Mouse (Mus musculus) heart, embryonic 13.5 days (tissue): ENCODE measurements around the gene Ppia. TPM values are rescaled to one million over a fixed set of nuclear protein-coding genes. Genes with fewer than 3 reads are reported as not detected.
"Not testable (repeated sequence)": the region's sequence is repeated elsewhere in the genome, so short reads cannot be mapped to it uniquely, and the experiment has no call there.

ENCODE experiments used
- ATAC-seq: fragments of 200-750 bp; cut with Nextera tagmentation; 2 replicates; pipeline ENCODE4 v1.8.0; 2017; ENCODE audit warnings: moderate TSS enrichment; ENCODE audit not compliant: insufficient number of reproducible peaks, low FRiP score, low TSS enrichment; ENCODE audit errors: extremely low read depth
- H3K27ac ChIP-seq: fragments of 300-500 bp; sonication (generic); replicated peaks from 2 replicates; pipeline ENCODE4 v1.5.1; 2015; ENCODE audit warnings: moderate library complexity, mild to moderate bottlenecking, inconsistent platforms
- H3K27me3 ChIP-seq: fragments of 300-500 bp; sonication (generic); replicated peaks from 2 replicates; pipeline ENCODE4 v1.6.1; 2015; ENCODE audit warnings: mild to moderate bottlenecking, inconsistent platforms
- H3K36me3 ChIP-seq: fragments of 300-500 bp; sonication (generic); 2 replicates; pipeline ENCODE4 v1.6.1; 2015; ENCODE audit warnings: mild to moderate bottlenecking, inconsistent platforms
- H3K4me1 ChIP-seq: fragments of 300-500 bp; sonication (generic); 2 replicates; pipeline ENCODE4 v1.6.1; 2015; ENCODE audit warnings: inconsistent platforms
- H3K4me2 ChIP-seq: fragments of 300-500 bp; sonication (generic); 2 replicates; pipeline ENCODE4 v1.6.1; 2015; ENCODE audit warnings: inconsistent platforms, mild to moderate bottlenecking, moderate library complexity
- H3K4me3 ChIP-seq: fragments of 300-500 bp; sonication (generic); 2 replicates; pipeline ENCODE4 v1.5.1; 2015; ENCODE audit warnings: moderate library complexity, mild to moderate bottlenecking, inconsistent platforms
- H3K9ac ChIP-seq: fragments of 300-500 bp; sonication (generic); 2 replicates; pipeline ENCODE4 v1.6.1; 2015; ENCODE audit warnings: inconsistent platforms, mild to moderate bottlenecking, moderate library complexity
- H3K9me3 ChIP-seq: fragments of 300-500 bp; sonication (generic); 2 replicates; pipeline ENCODE4 v1.6.1; 2016; ENCODE audit warnings: inconsistent platforms
- WGBS: fragments of 180-500 bp; shearing (Covaris S2); methylation state at CpG from one replicate; pipeline ENCODE4 v1.1.7; 2015; ENCODE audit warnings: mixed read lengths; 5-methylcytosine and 5-hydroxymethylcytosine counted together
- polyA plus RNA-seq: library from polyadenylated mRNA; unstranded; fragments of >200 nt; fragmentation: Nextera tagmentation; extraction: Ambion mirVana; gene quantifications from 2 replicates; pipeline ENCODE4 v1.2.1, GENCODE M21; 2015

The Ppia gene
- polyA plus RNA-seq = 4,195 and 4,594 TPM in 2 replicates

DNA sequence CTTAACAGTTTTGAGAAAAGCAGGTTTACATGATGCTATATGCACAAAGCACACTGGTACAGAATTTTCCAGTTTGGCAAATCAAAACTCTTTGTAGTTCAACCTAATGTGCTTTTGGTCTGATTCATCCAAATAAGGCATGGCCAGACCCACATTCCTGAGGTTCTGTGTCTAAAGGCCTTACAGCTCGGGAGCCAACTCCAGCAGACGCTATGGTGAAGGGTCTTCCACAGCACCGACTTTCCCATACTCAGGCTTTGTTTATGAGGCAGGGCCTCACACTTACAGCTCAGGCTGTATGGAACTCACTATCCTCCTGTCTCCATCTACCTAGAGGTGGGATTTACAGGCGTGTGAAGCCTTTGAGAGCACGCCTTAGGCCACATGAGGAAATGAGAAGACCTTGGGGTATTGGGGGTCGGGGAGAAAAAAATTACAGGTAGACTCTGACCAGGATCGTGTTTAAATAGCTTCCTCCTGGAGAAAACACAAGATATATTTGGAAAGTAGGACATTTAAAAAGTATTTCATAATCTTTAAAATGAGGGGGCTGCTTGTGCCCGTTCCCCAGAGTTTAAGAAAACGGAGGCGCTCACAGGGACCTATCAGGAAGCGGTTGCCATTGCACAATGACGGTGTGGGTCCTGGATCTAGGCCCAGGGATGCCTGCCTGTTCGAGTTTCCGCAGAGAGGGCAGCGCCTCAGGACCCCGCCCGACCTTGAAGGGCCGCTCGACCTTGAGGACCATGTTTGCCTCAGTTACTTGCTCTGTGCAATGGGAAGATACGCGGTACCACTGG is at the start of gene Ppia:
Ppia (plus strand) TSS at position 693 of the 800 bp plus-strand sequence.
- Histone ChIP-seq H3K9ac (peak within 1 kb of the TSS; percentile 98), H3K4me2 (peak within 1 kb of the TSS; percentile 97), H3K4me1 (peaks cover 33% of the 10 kb centered on the region), H3K4me3 (peak within 1 kb of the TSS; percentile 96), H3K27ac (peak within 1 kb of the TSS; percentile 98), H3K36me3 (peaks cover 28% of the 10 kb centered on the region), H3K9me3 (no peaks in the 10 kb centered on the region), H3K27me3 (no peaks in the 10 kb centered on the region)
- ATAC-seq = peak; percentile 20; the same call in 1 of the 2 replicates
- 11% methylated on average over 21 of the region's 21 CpGs for WGBS

DNA sequence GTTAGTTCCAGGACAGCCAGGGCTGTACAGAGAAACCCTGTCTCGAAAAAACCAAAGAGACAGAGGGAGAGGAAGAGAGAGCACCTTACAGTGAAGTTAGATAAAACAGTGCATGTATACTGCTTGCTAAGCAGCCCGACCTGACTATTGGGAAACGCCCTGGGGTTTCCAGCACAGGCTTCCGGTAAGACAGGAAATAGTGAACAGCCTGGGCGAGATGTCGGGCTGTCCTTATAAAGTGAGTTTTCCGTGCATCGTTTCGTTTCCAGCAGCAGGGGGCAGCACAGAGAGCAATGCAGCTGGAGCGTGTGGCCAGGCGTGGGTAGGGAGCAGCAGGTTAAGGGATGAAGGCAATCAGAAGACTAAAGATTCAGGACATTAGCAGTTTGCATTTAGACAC is 49.4 kb upstream of the Ppia start:
- peak; percentile 42; the same call in 1 of the 2 replicates for ATAC-seq
- Histone ChIP-seq H3K4me3 (no peak overlapping the region), H3K4me2 (0 out of 2 replicates have a peak overlapping the region, but pooled peaks have one; percentile 2), H3K9ac (no peak overlapping the region), H3K9me3 (no peaks in the 10 kb centered on the region), H3K27me3 (no peaks in the 10 kb centered on the region), H3K36me3 (no peaks in the 10 kb centered on the region), H3K4me1 (peaks cover 7% of the 10 kb centered on the region; the same call in 1 of the 2 replicates), H3K27ac (no peak overlapping the region)
- WGBS = 17% methylated on average over 11 of the region's 11 CpGs

DNA sequence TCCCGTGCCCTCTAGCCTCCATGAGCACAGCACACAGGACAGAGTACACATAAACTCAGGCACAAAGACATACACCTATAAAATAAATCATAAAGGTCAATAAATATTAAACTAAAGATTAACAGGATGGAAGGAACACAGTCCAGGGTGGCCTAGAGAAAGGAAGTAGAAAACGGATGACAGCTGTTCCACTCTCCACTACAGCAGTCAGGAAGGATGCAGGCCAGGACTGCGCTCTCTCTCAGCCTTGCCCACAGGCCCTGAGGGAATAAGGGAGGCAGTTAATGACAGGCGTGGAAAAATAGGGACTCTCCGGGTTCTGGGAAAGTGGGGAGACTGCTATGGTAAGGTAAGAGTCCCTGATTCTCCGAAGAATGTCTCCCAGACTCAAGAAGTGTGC is 48.8 kb upstream of the Ppia start:
- Histone ChIP-seq H3K9ac (0 out of 2 replicates have a peak overlapping the region, but pooled peaks have one; percentile 19), H3K27ac (peak overlapping the region; percentile 32; the same call in 1 of the 2 replicates), H3K9me3 (no peaks in the 10 kb centered on the region), H3K4me1 (peaks cover 7% of the 10 kb centered on the region; the same call in 1 of the 2 replicates), H3K4me3 (no peak overlapping the region), H3K27me3 (no peaks in the 10 kb centered on the region), H3K4me2 (no peak overlapping the region), H3K36me3 (no peaks in the 10 kb centered on the region)
- no peak for ATAC-seq
- 68% methylated on average over 6 of the region's 6 CpGs for WGBS

DNA sequence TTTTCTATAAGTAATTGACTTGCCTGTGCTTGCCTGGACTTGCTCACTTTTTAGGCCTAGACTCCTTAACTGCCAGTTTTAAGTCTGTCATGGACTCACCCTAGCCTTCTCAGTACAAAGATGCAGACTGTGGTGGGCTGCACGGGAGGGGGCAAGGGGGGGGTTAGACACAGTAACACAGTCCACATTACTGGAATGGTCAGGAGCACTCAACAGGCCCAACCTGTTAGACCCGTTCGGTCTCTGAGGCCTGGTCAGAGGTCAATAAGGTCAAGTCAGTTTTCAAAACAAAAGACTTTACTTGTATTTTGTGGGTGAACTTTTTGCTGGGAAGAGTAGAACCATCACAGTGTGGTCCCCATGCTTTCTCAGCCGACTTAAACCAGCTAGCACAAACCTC is 48.1 kb upstream of the Ppia start:
- 70% methylated on average over 4 of the region's 4 CpGs for WGBS
- no peaks in the 10 kb centered on the region for H3K27me3 ChIP-seq
- no peak overlapping the region for H3K9ac ChIP-seq

DNA sequence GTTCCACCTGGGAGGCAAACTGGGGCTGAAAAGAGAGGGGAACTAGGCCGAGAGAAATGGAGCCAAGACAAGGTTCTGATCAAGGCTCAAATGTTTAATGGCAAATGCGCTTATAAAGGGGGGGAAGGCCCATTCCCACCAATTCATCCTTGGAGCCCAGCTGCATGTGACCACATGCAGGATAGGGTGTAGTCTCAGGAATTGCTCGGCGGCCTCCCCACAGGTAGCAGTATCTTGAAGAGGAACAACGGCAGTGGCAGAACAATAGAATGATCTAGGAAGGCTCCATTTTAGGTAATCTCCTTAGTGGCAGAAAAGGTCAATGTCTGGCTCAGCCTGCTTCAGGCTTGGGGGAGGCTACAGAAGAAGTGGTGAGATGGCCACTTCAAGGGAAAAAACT is 47.3 kb upstream of the Ppia start:
- H3K36me3 ChIP-seq, H3K4me2 ChIP-seq, ATAC-seq, H3K9me3 ChIP-seq, H3K9ac ChIP-seq, H3K4me3 ChIP-seq, H3K27ac ChIP-seq, H3K27me3 ChIP-seq, H3K4me1 ChIP-seq: not testable (repeated sequence)
- 71% methylated on average over 5 of the region's 5 CpGs for WGBS

More for the DNA sequence above, 48.1 kb upstream of the Ppia start:
- no peaks in the 10 kb centered on the region for H3K36me3 ChIP-seq
- H3K4me2 ChIP-seq = no peak overlapping the region
- H3K27ac ChIP-seq = no peak overlapping the region
- H3K4me3 ChIP-seq = no peak overlapping the region
- H3K9me3 ChIP-seq = no peaks in the 10 kb centered on the region
- H3K4me1 ChIP-seq = peaks cover 7% of the 10 kb centered on the region; the same call in 1 of the 2 replicates
- ATAC-seq = no peak

GRCm38 (mm10) chr11:6371376-6372155 is 43.7 kb upstream of the Ppia start:
- no peak overlapping the region for H3K4me2 ChIP-seq
- H3K9ac ChIP-seq = no peak overlapping the region
- H3K36me3 ChIP-seq = no peaks in the 10 kb centered on the region
- no peak for ATAC-seq
- H3K27me3 ChIP-seq = no peaks in the 10 kb centered on the region
- no peak overlapping the region for H3K4me3 ChIP-seq
- no peaks in the 10 kb centered on the region for H3K4me1 ChIP-seq
- H3K27ac ChIP-seq = no peak overlapping the region
- 77% methylated on average over 11 of the region's 11 CpGs for WGBS
- H3K9me3 ChIP-seq = no peaks in the 10 kb centered on the region

DNA sequence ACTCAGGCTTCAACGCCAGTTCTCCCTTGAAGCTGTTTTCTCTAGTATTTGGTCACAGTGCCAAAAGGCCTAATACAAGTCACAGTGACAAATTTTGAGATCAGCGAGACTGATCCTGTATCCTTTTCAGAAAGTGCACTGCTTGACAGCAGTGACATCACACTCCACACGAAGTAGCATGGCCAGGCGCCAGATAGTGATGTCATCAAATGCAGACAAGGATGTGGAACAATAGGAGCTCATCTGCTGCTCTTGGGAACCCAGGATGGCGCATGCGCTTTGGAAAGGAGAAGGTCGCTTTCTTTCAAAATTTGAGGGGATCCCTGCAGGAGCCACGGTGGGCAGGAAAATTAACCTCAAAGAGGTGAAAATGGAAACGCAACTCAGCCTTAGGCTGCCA is 42.5 kb upstream of the Ppia start:
- no peak for ATAC-seq
- Histone ChIP-seq H3K4me3 (no peak overlapping the region), H3K9ac (no peak overlapping the region), H3K27ac (no peak overlapping the region), H3K9me3 (no peaks in the 10 kb centered on the region), H3K4me2 (no peak overlapping the region), H3K36me3 (no peaks in the 10 kb centered on the region), H3K4me1 (no peaks in the 10 kb centered on the region), H3K27me3 (no peaks in the 10 kb centered on the region)
- WGBS = 81% methylated on average over 9 of the region's 9 CpGs

DNA sequence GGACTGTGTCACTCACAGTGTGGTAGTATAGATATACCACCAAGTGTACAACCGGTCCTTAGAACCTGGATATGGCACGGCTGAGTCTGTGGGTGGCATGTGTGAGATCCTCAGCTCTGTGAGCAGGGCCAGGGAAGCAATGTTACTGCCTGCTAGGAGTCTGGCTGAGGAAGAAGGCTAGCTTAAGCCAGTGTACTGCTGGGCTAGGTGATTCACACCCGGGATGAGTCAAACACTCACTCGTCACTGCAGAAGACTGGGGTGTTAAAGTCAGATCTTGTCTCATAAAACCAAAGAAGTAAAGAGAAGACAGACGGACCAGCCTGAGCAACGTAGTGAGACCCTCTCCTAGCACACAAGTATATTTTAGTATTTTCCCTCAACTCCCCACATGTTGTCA is 34.3 kb upstream of the Ppia start:
- no peak for ATAC-seq
- 75% methylated on average over 6 of the region's 6 CpGs for WGBS

DNA sequence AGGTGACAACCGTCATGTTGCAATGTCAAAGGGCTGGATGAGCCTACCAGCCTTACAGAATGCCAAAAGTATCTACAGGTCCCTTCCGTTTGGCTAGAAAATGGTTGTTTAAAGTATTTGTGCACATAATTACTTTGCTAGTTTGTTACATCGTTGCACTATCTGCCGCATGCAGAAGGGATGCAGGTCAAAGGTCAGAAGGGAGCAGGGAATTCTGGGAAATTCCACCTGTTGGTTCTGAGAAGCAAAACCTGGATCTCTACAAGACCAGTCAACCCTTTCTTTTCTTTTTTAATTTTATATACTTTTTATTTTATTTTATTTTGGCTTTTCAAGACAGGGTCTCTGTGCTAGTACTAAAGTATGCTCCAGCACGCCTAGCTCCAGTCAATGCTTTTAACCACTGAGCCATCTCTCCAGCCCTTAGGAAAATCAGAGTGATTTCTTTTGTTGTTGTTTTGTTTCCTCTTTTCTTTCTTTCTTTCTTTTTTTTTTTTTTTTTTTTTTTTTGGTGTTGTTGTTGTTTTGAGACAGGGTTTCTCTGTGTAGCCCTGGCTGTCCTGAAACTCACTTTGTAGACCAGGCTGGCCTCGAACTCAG is 27.0 kb upstream of the Ppia start:
- H3K4me1 ChIP-seq = peaks cover 21% of the 10 kb centered on the region
- H3K27ac ChIP-seq = peak overlapping the region; percentile 95
- peak overlapping the region; percentile 92 for H3K9ac ChIP-seq
- 84% methylated on average over 6 of the region's 6 CpGs for WGBS
- peak overlapping the region; percentile 72 for H3K4me3 ChIP-seq
- no peaks in the 10 kb centered on the region for H3K9me3 ChIP-seq
- H3K4me2 ChIP-seq = peak overlapping the region; percentile 54
- H3K36me3 ChIP-seq = peaks cover 19% of the 10 kb centered on the region; the same call in 1 of the 2 replicates
- no peak for ATAC-seq
- no peaks in the 10 kb centered on the region for H3K27me3 ChIP-seq

More for the DNA sequence above, 34.3 kb upstream of the Ppia start:
- H3K27me3 ChIP-seq = no peaks in the 10 kb centered on the region
- H3K27ac ChIP-seq = no peak overlapping the region
- H3K9me3 ChIP-seq = no peaks in the 10 kb centered on the region
- no peak overlapping the region for H3K4me2 ChIP-seq
- H3K9ac ChIP-seq = no peak overlapping the region
- no peak overlapping the region for H3K4me3 ChIP-seq
- H3K36me3 ChIP-seq = no peaks in the 10 kb centered on the region
- no peaks in the 10 kb centered on the region for H3K4me1 ChIP-seq

- Histone ChIP-seq H3K4me2 (peak within 1 kb of the TSS; percentile 73), H3K4me1 (peaks cover 22% of the 10 kb centered on the region), H3K27me3 (no peaks in the 10 kb centered on the region), H3K36me3 (peaks cover 19% of the 10 kb centered on the region; the same call in 1 of the 2 replicates), H3K9ac (peak within 1 kb of the TSS; percentile 92), H3K9me3 (no peaks in the 10 kb centered on the region), H3K4me3 (peak within 1 kb of the TSS; percentile 72), H3K27ac (peak within 1 kb of the TSS; percentile 95)
- ATAC-seq = peak; percentile 96
- WGBS = 6% methylated on average over 55 of the region's 60 CpGs
Observed at GRCm38 (mm10) chr11:6388726-6389413, 26.4 kb upstream of the Ppia start, which contains the start of gene Zmiz2. TSS of gene Zmiz2 (plus strand) at chr11:6389074.
